Comparison of ENCODE assay signal across 8 mouse cellular contexts in genomic region chr10:122895121-122895770, GRCm38 (mm10).
DNase-seq lines count a peak whose midpoint lies in the region; ATAC-seq and TF ChIP-seq lines count a peak whose summit lies in the region.

No protein-coding gene starts in this region.

- no peak for TF ChIP-seq POLR2A in olfactory bulb, adult 2 months (IDR thresholded peaks at IDR 0.05; ENCODE audit: insufficient read depth, low read depth, low read length)

- no peak overlapping the region for H3K4me3 ChIP-seq in forebrain, embryonic 11.5 days (ENCODE audit: low read depth, low read length)
- no peak overlapping the region for H3K4me3 ChIP-seq in hindbrain, embryonic 13.5 days
- no peak overlapping the region for H3K4me3 ChIP-seq in olfactory bulb, adult 2 months (ENCODE audit: insufficient read depth, low read depth, low read length)

- no peak overlapping the region for H3K27ac ChIP-seq in forebrain, embryonic 11.5 days (ENCODE audit: low read depth, low read length)
- H3K27ac ChIP-seq in hindbrain, embryonic 13.5 days, result peak overlapping the region; percentile 71
- H3K27ac ChIP-seq in olfactory bulb, adult 2 months (ENCODE audit: insufficient read depth, low read depth, low read length), result no peak overlapping the region

- no peaks in the 10 kb centered on the region for H3K27me3 ChIP-seq in forebrain, embryonic 11.5 days (ENCODE audit: control insufficient read depth, insufficient read depth, low read length)
- H3K27me3 ChIP-seq in hindbrain, embryonic 13.5 days, result no peaks in the 10 kb centered on the region

- ATAC-seq in forebrain, embryonic 11.5 days (replicated peaks; ENCODE audit: low FRiP score), result 0 out of 2 replicates have a peak, but pooled peaks have one; percentile 6
- ATAC-seq in hindbrain, embryonic 13.5 days (ENCODE audit: low FRiP score), result 0 out of 2 replicates have a peak, but pooled peaks have one; percentile 12

- H3K9ac ChIP-seq in forebrain, embryonic 11.5 days (ENCODE audit: low read length), result no peak overlapping the region
- H3K9ac ChIP-seq in hindbrain, embryonic 13.5 days, result no peak overlapping the region

- H3K4me2 ChIP-seq in forebrain, embryonic 11.5 days (ENCODE audit: low read depth, low read length, severe bottlenecking), result no peak overlapping the region
- no peak overlapping the region for H3K4me2 ChIP-seq in hindbrain, embryonic 13.5 days

- DNase-seq in right cerebral cortex, postnatal 14 days, result peak; percentile 56
- no peak for DNase-seq in right cerebral cortex, adult 2 months (ENCODE audit: low spot score in 2 of 2)
- DNase-seq in c-Kit-positive CD71-positive TER-119-negative erythroid progenitor cells, embryonic 14.5 days (ENCODE audit: low read depth), result peak; percentile 20
- no peak for DNase-seq in forebrain, embryonic 11.5 days (ENCODE audit: low spot score)
- peak; percentile 49 to 65 for DNase-seq in lung, adult 18-20 months
- DNase-seq in urinary bladder, postnatal 10 days (ENCODE audit: low spot score), result no peak

- H3K36me3 ChIP-seq in forebrain, embryonic 11.5 days (ENCODE audit: control insufficient read depth, insufficient read depth, low read length), result no peaks in the 10 kb centered on the region
- no peaks in the 10 kb centered on the region for H3K36me3 ChIP-seq in hindbrain, embryonic 13.5 days

- TF ChIP-seq CTCF in olfactory bulb, adult 2 months (IDR thresholded peaks at IDR 0.05; ENCODE audit: insufficient read depth, low read depth, low read length), result 0 out of 2 replicates have a peak, but pooled peaks have one; percentile 4

- H3K9me3 ChIP-seq in forebrain, embryonic 11.5 days (ENCODE audit: control insufficient read depth, low read length), result no peaks in the 10 kb centered on the region
- H3K9me3 ChIP-seq in hindbrain, embryonic 13.5 days, result no peaks in the 10 kb centered on the region

- WGBS in forebrain, embryonic 11.5 days, result 78% methylated on average over 12 of the region's 12 CpGs
- WGBS in hindbrain, embryonic 13.5 days, result 74% methylated on average over 12 of the region's 12 CpGs
- WGBS in olfactory bulb, adult 2 months, result 69% methylated on average over 12 of the region's 12 CpGs

- 0 out of 2 replicates have a peak, but pooled peaks cover 2% of the 10 kb centered on the region for H3K4me1 ChIP-seq in forebrain, embryonic 11.5 days (replicated peaks; ENCODE audit: control insufficient read depth, insufficient read depth, low read length)
- peaks cover 30% of the 10 kb centered on the region for H3K4me1 ChIP-seq in hindbrain, embryonic 13.5 days (replicated peaks)
- peaks cover 14% of the 10 kb centered on the region for H3K4me1 ChIP-seq in olfactory bulb, adult 2 months (ENCODE audit: control insufficient read depth, insufficient read depth, low read length)

Comparison
In these comparisons a context has a peak if more than half of its experiments do, and no peak if none do; other contexts are left out.
1. DNase-seq: peak in right cerebral cortex, postnatal 14 days (single experiment), c-Kit-positive CD71-positive TER-119-negative erythroid progenitor cells, embryonic 14.5 days (single experiment) and lung, adult 18-20 months (2 of 2); none in right cerebral cortex, adult 2 months (0 of 2), forebrain, embryonic 11.5 days (single experiment) and urinary bladder, postnatal 10 days (single experiment).